Mouse (Mus musculus): ENCODE measurements around the gene Scaf1. TPM values are rescaled to one million over a fixed set of nuclear protein-coding genes. Genes with fewer than 3 reads are reported as not detected.

Scaf1 gene
- polyA plus RNA-seq, 1 experiment, result 72.1 TPM

- WGBS, result 90% methylated on average over 12 of the region's 12 CpGs
- Histone ChIP-seq H3K4me1 (ENCODE audit: control insufficient read depth, insufficient read depth, low read length) (no peaks in the 10 kb centered on the region), H3K27ac (ENCODE audit: control insufficient read depth, insufficient read depth, low read depth, low read length, poor library complexity) (no peak overlapping the region), H3K4me3 (replicated peaks; ENCODE audit: control insufficient read depth, low read depth, low read length) (no peak overlapping the region)
- TF ChIP-seq POLR2A (IDR thresholded peaks at IDR 0.05; ENCODE audit: borderline replicate concordance, control insufficient read depth, low read depth, low read length) (no peak), CTCF (IDR thresholded peaks at IDR 0.05; ENCODE audit: control insufficient read depth, insufficient read depth, low read length) (no peak)
Measured at GRCm38 (mm10) chr7:45006503-45006902, 9.7 kb downstream of the Scaf1 start.

- Histone ChIP-seq H3K27ac (ENCODE audit: control insufficient read depth, insufficient read depth, low read depth, low read length, poor library complexity) (no peak overlapping the region), H3K4me1 (ENCODE audit: control insufficient read depth, insufficient read depth, low read length) (no peaks in the 10 kb centered on the region), H3K4me3 (replicated peaks; ENCODE audit: control insufficient read depth, low read depth, low read length) (no peak overlapping the region)
- TF ChIP-seq CTCF (IDR thresholded peaks at IDR 0.05; ENCODE audit: control insufficient read depth, insufficient read depth, low read length) (no peak), POLR2A (IDR thresholded peaks at IDR 0.05; ENCODE audit: borderline replicate concordance, control insufficient read depth, low read depth, low read length) (no peak)
- WGBS, result 84% methylated on average over 6 of the region's 6 CpGs
Measured at GRCm38 (mm10) chr7:45005321-45005992, 10.7 kb downstream of the Scaf1 start.

DNA sequence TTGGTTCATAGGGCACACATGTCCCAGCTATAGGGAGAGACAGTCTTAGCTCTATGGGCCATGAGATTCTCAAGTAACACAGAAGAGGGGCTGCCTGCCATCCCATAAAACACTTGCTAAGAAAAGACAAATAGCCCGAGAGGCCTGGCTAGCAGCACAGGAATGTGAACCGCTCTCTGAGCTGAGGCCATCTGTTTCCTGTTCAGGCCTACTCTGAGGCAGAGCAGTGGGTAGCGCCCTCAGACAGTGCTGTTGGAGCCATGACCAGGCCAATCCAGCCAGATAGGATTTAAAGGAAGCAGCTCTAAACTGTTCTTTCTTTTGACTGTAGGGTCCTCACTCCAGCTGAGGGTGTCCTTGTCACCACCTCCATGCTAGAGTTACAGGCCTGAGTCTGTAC is 11.6 kb downstream of the Scaf1 start:
- TF ChIP-seq POLR2A (IDR thresholded peaks at IDR 0.05; ENCODE audit: borderline replicate concordance, control insufficient read depth, low read depth, low read length) (no peak), CTCF (IDR thresholded peaks at IDR 0.05; ENCODE audit: control insufficient read depth, insufficient read depth, low read length) (no peak)
- 47% methylated on average over 3 of the region's 3 CpGs for WGBS
- no peak overlapping the region for H3K27ac ChIP-seq (ENCODE audit: control insufficient read depth, insufficient read depth, low read depth, low read length, poor library complexity)
- no peak overlapping the region for H3K4me3 ChIP-seq (replicated peaks; ENCODE audit: control insufficient read depth, low read depth, low read length)
- no peaks in the 10 kb centered on the region for H3K4me1 ChIP-seq (ENCODE audit: control insufficient read depth, insufficient read depth, low read length)

GRCm38 (mm10) chr7:45002440-45002839 is 13.7 kb downstream of the Scaf1 start:
- 70% methylated on average over 7 of the region's 7 CpGs for WGBS
- H3K4me1 ChIP-seq (ENCODE audit: control insufficient read depth, insufficient read depth, low read length), result peaks cover 4% of the 10 kb centered on the region; the same call in 1 of the 2 replicates
- TF ChIP-seq CTCF (IDR thresholded peaks at IDR 0.05; ENCODE audit: control insufficient read depth, insufficient read depth, low read length) (no peak), POLR2A (IDR thresholded peaks at IDR 0.05; ENCODE audit: borderline replicate concordance, control insufficient read depth, low read depth, low read length) (no peak)
- H3K4me3 ChIP-seq (replicated peaks; ENCODE audit: control insufficient read depth, low read depth, low read length), result no peak overlapping the region
- H3K27ac ChIP-seq (ENCODE audit: control insufficient read depth, insufficient read depth, low read depth, low read length, poor library complexity), result no peak overlapping the region

DNA sequence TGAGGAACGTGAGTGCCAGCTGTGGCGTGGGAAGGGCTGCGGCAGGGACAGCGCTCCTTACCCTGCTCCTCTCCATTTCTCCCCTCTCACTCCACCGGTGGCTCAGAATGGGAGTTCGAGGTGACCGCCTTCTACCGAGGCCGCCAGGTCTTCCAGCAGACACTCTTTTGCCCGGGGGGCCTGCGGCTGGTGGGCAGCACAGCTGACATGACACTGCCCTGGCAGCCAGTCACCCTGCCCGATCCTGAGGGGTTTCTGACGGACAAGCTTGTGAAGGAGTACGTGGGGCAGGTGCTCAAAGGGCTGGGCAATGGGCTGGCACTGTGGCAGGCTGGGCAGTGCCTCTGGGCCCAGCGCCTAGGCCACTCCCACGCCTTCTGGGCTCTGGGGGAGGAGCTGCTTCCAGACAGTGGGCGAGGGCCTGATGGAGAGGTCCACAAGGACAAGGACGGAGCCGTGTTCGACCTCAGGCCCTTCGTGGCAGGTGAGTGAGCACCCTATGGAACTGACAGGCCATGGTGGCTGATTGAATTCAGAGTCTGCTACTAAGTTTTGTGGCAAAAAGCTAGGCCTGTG is 15.5 kb downstream of the Scaf1 start:
- peaks cover 4% of the 10 kb centered on the region; the same call in 1 of the 2 replicates for H3K4me1 ChIP-seq (ENCODE audit: control insufficient read depth, insufficient read depth, low read length)
- WGBS, result 88% methylated on average over 21 of the region's 21 CpGs
- H3K4me3 ChIP-seq (replicated peaks; ENCODE audit: control insufficient read depth, low read depth, low read length), result no peak overlapping the region
- no peak for TF ChIP-seq POLR2A (IDR thresholded peaks at IDR 0.05; ENCODE audit: borderline replicate concordance, control insufficient read depth, low read depth, low read length)
- TF ChIP-seq CTCF (IDR thresholded peaks at IDR 0.05; ENCODE audit: control insufficient read depth, insufficient read depth, low read length), result no peak
- H3K27ac ChIP-seq (ENCODE audit: control insufficient read depth, insufficient read depth, low read depth, low read length, poor library complexity), result no peak overlapping the region

DNA sequence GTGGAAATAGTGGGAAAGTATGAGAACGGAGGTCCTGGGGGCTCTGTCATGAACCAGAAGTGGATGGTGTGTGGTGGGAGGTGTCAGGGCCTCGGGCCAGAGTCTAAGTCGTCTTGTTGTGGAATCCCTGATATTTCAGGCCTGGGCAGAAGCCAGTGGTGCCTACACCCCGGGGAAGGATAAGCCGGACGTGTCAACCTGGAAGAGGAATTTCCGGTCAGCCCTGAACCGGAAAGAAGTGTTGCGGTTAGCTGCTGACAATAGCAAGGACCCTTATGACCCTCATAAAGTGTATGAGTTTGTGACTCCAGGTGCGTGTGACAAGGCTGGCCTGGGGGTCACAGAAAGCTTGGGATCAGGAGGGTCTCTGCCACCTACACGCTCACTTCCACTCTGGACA is 16.4 kb downstream of the Scaf1 start:
- peaks cover 4% of the 10 kb centered on the region; the same call in 1 of the 2 replicates for H3K4me1 ChIP-seq (ENCODE audit: control insufficient read depth, insufficient read depth, low read length)
- WGBS, result 88% methylated on average over 11 of the region's 11 CpGs
- H3K27ac ChIP-seq (ENCODE audit: control insufficient read depth, insufficient read depth, low read depth, low read length, poor library complexity), result no peak overlapping the region
- H3K4me3 ChIP-seq (replicated peaks; ENCODE audit: control insufficient read depth, low read depth, low read length), result no peak overlapping the region
- TF ChIP-seq CTCF (IDR thresholded peaks at IDR 0.05; ENCODE audit: control insufficient read depth, insufficient read depth, low read length) (no peak), POLR2A (IDR thresholded peaks at IDR 0.05; ENCODE audit: borderline replicate concordance, control insufficient read depth, low read depth, low read length) (no peak)

GRCm38 (mm10) chr7:44998501-44998955 is 17.6 kb downstream of the Scaf1 start, which contains the start of gene Bcl2l12:
TSS of gene Bcl2l12 (minus strand) at chr7:44998712.
- H3K4me3 ChIP-seq (replicated peaks; ENCODE audit: control insufficient read depth, low read depth, low read length), result peak within 1 kb of the TSS; percentile 83
- WGBS, result under 1% methylated on average over 18 of the region's 18 CpGs
- H3K27ac ChIP-seq (ENCODE audit: control insufficient read depth, insufficient read depth, low read depth, low read length, poor library complexity), result peak within 1 kb of the TSS; percentile 85
- TF ChIP-seq CTCF (IDR thresholded peaks at IDR 0.05; ENCODE audit: control insufficient read depth, insufficient read depth, low read length) (no peak), POLR2A (IDR thresholded peaks at IDR 0.05; ENCODE audit: borderline replicate concordance, control insufficient read depth, low read depth, low read length) (0 out of 2 replicates have a peak, but pooled peaks have one; percentile 24)
- peaks cover 4% of the 10 kb centered on the region; the same call in 1 of the 2 replicates for H3K4me1 ChIP-seq (ENCODE audit: control insufficient read depth, insufficient read depth, low read length)

- TF ChIP-seq POLR2A (IDR thresholded peaks at IDR 0.05; ENCODE audit: borderline replicate concordance, control insufficient read depth, low read depth, low read length) (no peak), CTCF (IDR thresholded peaks at IDR 0.05; ENCODE audit: control insufficient read depth, insufficient read depth, low read length) (no peak)
- Histone ChIP-seq H3K4me1 (ENCODE audit: control insufficient read depth, insufficient read depth, low read length) (peaks cover 4% of the 10 kb centered on the region; the same call in 1 of the 2 replicates), H3K4me3 (replicated peaks; ENCODE audit: control insufficient read depth, low read depth, low read length) (peak overlapping the region; percentile 83), H3K27ac (ENCODE audit: control insufficient read depth, insufficient read depth, low read depth, low read length, poor library complexity) (peak overlapping the region; percentile 85)
- WGBS, result under 1% methylated on average over 15 of the region's 15 CpGs
Measured at GRCm38 (mm10) chr7:44997940-44998428, 18.2 kb downstream of the Scaf1 start.
